Mouse (Mus musculus) cortical plate, adult 2 months (tissue): ENCODE results near the gene Glt28d2.

ENCODE experiments used
- CTCF ChIP-seq: fragments of 200-500 bp; IDR thresholded peaks from 2 replicates; pipeline ENCODE4 v1.5.1; 2011; ENCODE audit warnings: mild to moderate bottlenecking, control low read depth, low read length; ENCODE audit not compliant: insufficient read depth; ENCODE audit errors: extremely low read depth
- POLR2A ChIP-seq: fragments of 200-500 bp; IDR thresholded peaks from 2 replicates; pipeline ENCODE4 v1.6.1; 2011; ENCODE audit warnings: mild to moderate bottlenecking, low read length, control low read depth; ENCODE audit not compliant: insufficient read depth; ENCODE audit errors: extremely low read depth

- no peak for TF ChIP-seq POLR2A
- TF ChIP-seq CTCF: peak; percentile 96
Observed at GRCm38 (mm10) chr3:85923954-85924945, 36.9 kb upstream of the Glt28d2 start.
